Mouse (Mus musculus) MEL (cell line): Measurements from ENCODE around the gene Gap43.

Experiments used
- CTCF ChIP-seq, 3 experiments: IDR thresholded peaks in 2 of 3; conservative IDR thresholded peaks in 1 of 3; 2 replicates each; pipeline ENCODE4 v1.5.1; 2011 to 2012; ENCODE audit warnings: low read length in 3 of 3, low read depth in 2 of 3, mild to moderate bottlenecking in 2 of 3, improper control_type of control experiment in 1 of 3, inconsistent platforms in 1 of 3, mixed read lengths in 1 of 3, moderate library complexity in 1 of 3; ENCODE audit not compliant: control insufficient read depth in 1 of 3, insufficient read depth in 1 of 3, poor library complexity in 1 of 3, severe bottlenecking in 1 of 3
- HCFC1 ChIP-seq: IDR thresholded peaks from 2 replicates; pipeline ENCODE4 v1.6.1; 2012; ENCODE audit warnings: low read depth, mild to moderate bottlenecking, inconsistent platforms, low read length, improper control_type of control experiment, moderate library complexity
- MEF2A ChIP-seq: IDR thresholded peaks from 2 replicates; pipeline ENCODE4 v1.6.1; 2014; ENCODE audit warnings: low read depth, mild to moderate bottlenecking, inconsistent platforms, low read length, improper control_type of control experiment; ENCODE audit not compliant: poor library complexity, insufficient replicate concordance, severe bottlenecking; ENCODE audit errors: extremely low read depth
- MYC ChIP-seq: IDR thresholded peaks from 2 replicates; pipeline ENCODE4 v1.6.1; 2011; ENCODE audit warnings: low read depth, mild to moderate bottlenecking, low read length, improper control_type of control experiment, moderate library complexity
- POLR2A ChIP-seq, 2 experiments: IDR thresholded peaks; 2 replicates each; pipeline ENCODE4 v1.6.1; 2011 to 2012; ENCODE audit warnings: low read length in 2 of 2, mild to moderate bottlenecking in 2 of 2, control low read depth in 1 of 2, improper control_type of control experiment in 1 of 2, low read depth in 1 of 2, moderate library complexity in 1 of 2; ENCODE audit not compliant: control insufficient read depth in 1 of 2, insufficient read depth in 1 of 2, poor library complexity in 1 of 2
- UBTF ChIP-seq: IDR thresholded peaks from 2 replicates; pipeline ENCODE4 v1.6.1; 2012; ENCODE audit warnings: low read depth, mild to moderate bottlenecking, inconsistent platforms, low read length, improper control_type of control experiment, moderate library complexity, borderline replicate concordance; ENCODE audit not compliant: insufficient read depth

DNA sequence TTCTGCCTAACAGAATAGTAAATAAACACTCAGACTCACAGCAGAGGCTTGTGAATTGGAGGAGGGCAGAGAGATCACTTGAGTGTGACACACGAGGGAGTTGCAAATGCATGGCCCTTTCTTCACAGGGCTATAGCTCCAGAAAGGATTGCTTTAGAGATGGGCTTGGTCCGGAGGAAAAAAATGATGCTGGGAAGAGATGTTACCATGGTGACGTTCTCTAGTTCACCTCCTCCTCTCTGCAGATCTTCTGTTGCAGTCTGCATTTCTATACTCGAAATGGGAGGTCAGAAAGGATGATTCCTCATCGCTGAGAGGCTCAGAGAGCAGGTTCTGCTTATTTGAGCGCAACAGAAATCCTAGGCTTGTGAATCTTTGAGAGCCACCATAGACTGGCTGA is 29.7 kb upstream of the Gap43 start:
- no peak for TF ChIP-seq MEF2A
- TF ChIP-seq UBTF: no peak
- no peak for TF ChIP-seq HCFC1
- no peak for TF ChIP-seq POLR2A (IDR thresholded peaks at IDR 0.05; ENCODE audit: control insufficient read depth in 1 of 2, insufficient read depth in 1 of 2, low read depth in 1 of 2, low read length in 2 of 2, poor library complexity in 1 of 2)
- TF ChIP-seq CTCF (IDR thresholded peaks at IDR 0.05 in 2 of 3, conservative IDR thresholded peaks at IDR 0.05 in 1 of 3; ENCODE audit: control insufficient read depth in 1 of 3, insufficient read depth in 1 of 3, low read depth in 2 of 3, low read length in 3 of 3, poor library complexity in 1 of 3, severe bottlenecking in 1 of 3): no peak
- no peak for TF ChIP-seq MYC
